In the genomic region with DNA sequence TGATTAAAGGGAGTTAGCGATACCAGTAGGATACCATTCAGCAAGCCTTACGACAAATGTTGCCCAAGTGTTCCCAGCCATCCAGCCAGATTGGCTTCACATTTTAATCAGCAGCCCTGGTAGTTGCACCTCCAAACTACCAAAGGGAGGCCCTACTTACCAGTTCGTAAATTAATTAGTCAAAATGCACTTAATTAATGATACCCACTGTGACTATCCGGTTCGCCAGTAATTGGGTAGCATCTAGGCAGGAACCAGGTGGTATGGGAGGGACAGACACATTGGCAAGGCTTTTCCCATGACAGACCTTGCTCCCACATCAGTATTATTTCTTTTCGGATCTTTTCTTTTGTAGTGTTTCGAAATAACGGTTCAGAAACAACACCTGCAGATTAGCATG, we compare ENCODE assay signal across 26 mouse cellular contexts.
DNase-seq lines count a peak whose midpoint lies in the region; ATAC-seq and TF ChIP-seq lines count a peak whose summit lies in the region.
"Had no signal": no experiment of that assay in that cellular context is flagged by ENCODE, and none has a peak within 500 bp of the region (broad histone marks: within the 10 kb centered on the region; RNA-seq: fewer than 3 reads in every experiment).

No protein-coding gene starts in this region.

- TF ChIP-seq CTCF in forebrain, postnatal 0 days (IDR thresholded peaks at IDR 0.05; ENCODE audit: low read depth), result no peak

- no peak overlapping the region for H3K27ac ChIP-seq in forebrain, embryonic 12.5 days
- H3K27ac ChIP-seq in forebrain, embryonic 16.5 days (ENCODE audit: low read length), result no peak overlapping the region
- H3K27ac ChIP-seq in forebrain, embryonic 15.5 days (replicated peaks), result no peak overlapping the region
- H3K27ac ChIP-seq in forebrain, postnatal 0 days (ENCODE audit: low read depth, low read length), result no peak overlapping the region
- H3K27ac ChIP-seq in neural tube, embryonic 13.5 days (replicated peaks), result no peak overlapping the region
- H3K27ac ChIP-seq in kidney, embryonic 15.5 days, result no peak overlapping the region
- H3K27ac ChIP-seq: embryonic facial prominence, embryonic 12.5 days; embryonic facial prominence, embryonic 15.5 days; heart, adult 2 months; heart, embryonic 10.5 days; heart, embryonic 13.5 days; hindbrain, embryonic 14.5 days; intestine, embryonic 15.5 days had no signal

- peak; percentile 45; the same call in 1 of the 2 replicates for ATAC-seq in forebrain, embryonic 12.5 days (ENCODE audit: low FRiP score)
- no peak for ATAC-seq in forebrain, embryonic 16.5 days
- 0 out of 2 replicates have a peak, but pooled peaks have one; percentile 35 for ATAC-seq in forebrain, embryonic 15.5 days (replicated peaks)
- no peak for ATAC-seq in forebrain, postnatal 0 days
- ATAC-seq in neural tube, embryonic 13.5 days (ENCODE audit: low read depth), result peak; percentile 17; the same call in 1 of the 2 replicates
- no peak for ATAC-seq in kidney, embryonic 15.5 days (replicated peaks; ENCODE audit: low FRiP score)
- ATAC-seq: intestine, embryonic 15.5 days had no signal

- 61% methylated on average over 8 of the region's 8 CpGs for WGBS in forebrain, embryonic 12.5 days
- WGBS in forebrain, embryonic 16.5 days, result 47% methylated on average over 8 of the region's 8 CpGs
- 42% methylated on average over 8 of the region's 8 CpGs for WGBS in forebrain, embryonic 15.5 days
- WGBS in forebrain, postnatal 0 days, result 50% methylated on average over 8 of the region's 8 CpGs
- 48% methylated on average over 8 of the region's 8 CpGs for WGBS in neural tube, embryonic 13.5 days
- WGBS in kidney, embryonic 15.5 days, result 76% methylated on average over 8 of the region's 8 CpGs

- DNase-seq in forebrain, postnatal 0 days, result no peak
- no peak for DNase-seq in neural tube, embryonic 10.5 days (ENCODE audit: extremely low spot score, low spot score)
- DNase-seq: adrenal gland, adult 2 months; adrenal gland, postnatal 14 days; B cell, adult 2 months; cerebellum, adult 11-12 months; cerebellum, adult 9-10 months; gastrocnemius, postnatal 10 days; gastrocnemius, postnatal 36 days; heart, adult 2 months; heart, postnatal 14 days; heart, postnatal 4 days; kidney, adult 11 months had no signal

- H3K9me3 ChIP-seq in forebrain, embryonic 12.5 days, result no peaks in the 10 kb centered on the region
- H3K9me3 ChIP-seq in forebrain, embryonic 16.5 days (ENCODE audit: control insufficient read depth, low read length), result no peaks in the 10 kb centered on the region
- no peaks in the 10 kb centered on the region for H3K9me3 ChIP-seq in forebrain, embryonic 15.5 days
- H3K9me3 ChIP-seq in forebrain, postnatal 0 days (ENCODE audit: low read length), result no peaks in the 10 kb centered on the region
- H3K9me3 ChIP-seq in neural tube, embryonic 13.5 days, result no peaks in the 10 kb centered on the region
- H3K9me3 ChIP-seq in kidney, embryonic 15.5 days (replicated peaks), result no peaks in the 10 kb centered on the region
- H3K9me3 ChIP-seq: embryonic facial prominence, embryonic 12.5 days; embryonic facial prominence, embryonic 15.5 days; heart, embryonic 10.5 days; heart, embryonic 13.5 days; intestine, embryonic 15.5 days had no signal

- no peak overlapping the region for H3K9ac ChIP-seq in forebrain, embryonic 12.5 days
- no peak overlapping the region for H3K9ac ChIP-seq in forebrain, embryonic 16.5 days (replicated peaks; ENCODE audit: low read depth, low read length)
- H3K9ac ChIP-seq in forebrain, embryonic 15.5 days (replicated peaks), result no peak overlapping the region
- no peak overlapping the region for H3K9ac ChIP-seq in forebrain, postnatal 0 days
- H3K9ac ChIP-seq in neural tube, embryonic 13.5 days, result no peak overlapping the region
- H3K9ac ChIP-seq in kidney, embryonic 15.5 days, result no peak overlapping the region
- H3K9ac ChIP-seq: embryonic facial prominence, embryonic 12.5 days; embryonic facial prominence, embryonic 15.5 days; heart, embryonic 13.5 days; hindbrain, embryonic 14.5 days; intestine, embryonic 15.5 days had no signal

- peaks cover 5% of the 10 kb centered on the region; the same call in 1 of the 2 replicates for H3K27me3 ChIP-seq in forebrain, embryonic 12.5 days
- H3K27me3 ChIP-seq in forebrain, embryonic 16.5 days (replicated peaks; ENCODE audit: control insufficient read depth, insufficient read depth, low read length), result no peaks in the 10 kb centered on the region
- no peaks in the 10 kb centered on the region for H3K27me3 ChIP-seq in forebrain, embryonic 15.5 days
- no peaks in the 10 kb centered on the region for H3K27me3 ChIP-seq in forebrain, postnatal 0 days (ENCODE audit: insufficient read depth, low read length)
- peaks cover 7% of the 10 kb centered on the region; the same call in 1 of the 2 replicates for H3K27me3 ChIP-seq in neural tube, embryonic 13.5 days
- H3K27me3 ChIP-seq in kidney, embryonic 15.5 days, result peaks cover 10% of the 10 kb centered on the region
- H3K27me3 ChIP-seq: CH12.LX; embryonic facial prominence, embryonic 15.5 days; intestine, embryonic 15.5 days had no signal

- no peak overlapping the region for H3K4me2 ChIP-seq in forebrain, embryonic 12.5 days
- H3K4me2 ChIP-seq in forebrain, embryonic 16.5 days (ENCODE audit: low read length), result no peak overlapping the region
- no peak overlapping the region for H3K4me2 ChIP-seq in forebrain, embryonic 15.5 days (replicated peaks)
- no peak overlapping the region for H3K4me2 ChIP-seq in forebrain, postnatal 0 days (ENCODE audit: low read depth)
- H3K4me2 ChIP-seq in neural tube, embryonic 13.5 days, result no peak overlapping the region
- no peak overlapping the region for H3K4me2 ChIP-seq in kidney, embryonic 15.5 days
- H3K4me2 ChIP-seq: embryonic facial prominence, embryonic 12.5 days; embryonic facial prominence, embryonic 15.5 days; heart, embryonic 13.5 days; hindbrain, embryonic 14.5 days; intestine, embryonic 15.5 days had no signal

- no peak overlapping the region for H3K4me3 ChIP-seq in forebrain, embryonic 12.5 days (replicated peaks)
- H3K4me3 ChIP-seq in forebrain, embryonic 16.5 days (replicated peaks; ENCODE audit: low read length), result no peak overlapping the region
- H3K4me3 ChIP-seq in forebrain, embryonic 15.5 days, result no peak overlapping the region
- no peak overlapping the region for H3K4me3 ChIP-seq in forebrain, postnatal 0 days (ENCODE audit: low read depth, low read length)
- H3K4me3 ChIP-seq in neural tube, embryonic 13.5 days, result no peak overlapping the region
- no peak overlapping the region for H3K4me3 ChIP-seq in kidney, embryonic 15.5 days (replicated peaks)
- H3K4me3 ChIP-seq: embryonic facial prominence, embryonic 12.5 days; embryonic facial prominence, embryonic 15.5 days; heart, adult 2 months; heart, embryonic 10.5 days; heart, embryonic 13.5 days; intestine, embryonic 15.5 days had no signal

- H3K36me3 ChIP-seq in forebrain, embryonic 12.5 days (replicated peaks), result no peaks in the 10 kb centered on the region
- no peaks in the 10 kb centered on the region for H3K36me3 ChIP-seq in forebrain, embryonic 16.5 days (ENCODE audit: control insufficient read depth, insufficient read depth)
- no peaks in the 10 kb centered on the region for H3K36me3 ChIP-seq in forebrain, embryonic 15.5 days
- H3K36me3 ChIP-seq in forebrain, postnatal 0 days (ENCODE audit: insufficient read depth), result no peaks in the 10 kb centered on the region
- no peaks in the 10 kb centered on the region for H3K36me3 ChIP-seq in neural tube, embryonic 13.5 days
- H3K36me3 ChIP-seq in kidney, embryonic 15.5 days, result no peaks in the 10 kb centered on the region
- H3K36me3 ChIP-seq: embryonic facial prominence, embryonic 12.5 days; embryonic facial prominence, embryonic 15.5 days; G1E; heart, embryonic 10.5 days; heart, embryonic 13.5 days; intestine, embryonic 15.5 days had no signal

- peaks cover 17% of the 10 kb centered on the region for H3K4me1 ChIP-seq in forebrain, embryonic 12.5 days
- H3K4me1 ChIP-seq in forebrain, embryonic 16.5 days (replicated peaks; ENCODE audit: control insufficient read depth, insufficient read depth, low read length), result 0 out of 2 replicates have a peak, but pooled peaks cover 8% of the 10 kb centered on the region
- H3K4me1 ChIP-seq in forebrain, embryonic 15.5 days, result peaks cover 9% of the 10 kb centered on the region
- no peaks in the 10 kb centered on the region for H3K4me1 ChIP-seq in forebrain, postnatal 0 days (ENCODE audit: insufficient read depth)
- H3K4me1 ChIP-seq in neural tube, embryonic 13.5 days (replicated peaks), result peaks cover 28% of the 10 kb centered on the region
- peaks cover 8% of the 10 kb centered on the region; the same call in 1 of the 2 replicates for H3K4me1 ChIP-seq in kidney, embryonic 15.5 days
- H3K4me1 ChIP-seq: embryonic facial prominence, embryonic 15.5 days; heart, embryonic 13.5 days; intestine, embryonic 15.5 days had no signal

Comparison
In these comparisons a context has a peak if more than half of its experiments do, and no peak if none do; other contexts are left out.
1. ATAC-seq: peak in forebrain, embryonic 12.5 days (single experiment), forebrain, embryonic 15.5 days (single experiment) and neural tube, embryonic 13.5 days (single experiment); none in forebrain, embryonic 16.5 days (single experiment), forebrain, postnatal 0 days (single experiment) and kidney, embryonic 15.5 days (single experiment).